Mouse (Mus musculus): ENCODE results near the gene Efcab6. TPM values are rescaled to one million over a fixed set of nuclear protein-coding genes. Genes with fewer than 3 reads are reported as not detected.

The Efcab6 gene
- polyA plus RNA-seq, 1 experiment from 2014 or later: 0.12 TPM

DNA sequence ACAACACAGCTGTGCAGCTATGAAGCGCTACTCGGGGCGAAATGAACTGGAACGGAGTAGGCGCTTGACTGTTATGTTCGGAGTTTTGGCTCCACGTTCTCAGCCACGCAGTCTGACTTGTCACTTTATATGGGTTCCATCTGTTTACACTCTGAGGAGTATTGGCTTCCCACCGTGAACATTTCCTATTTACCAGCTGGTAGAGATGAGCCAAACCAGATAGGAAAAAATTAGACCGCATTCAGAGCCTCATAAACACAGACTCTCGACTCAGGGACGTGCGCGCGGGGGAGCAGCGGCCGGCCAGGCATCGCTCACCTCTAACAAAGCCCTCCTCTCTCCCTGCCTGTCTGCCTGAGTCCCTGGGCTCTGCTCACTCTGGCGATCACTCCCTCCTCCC lies 67.1 kb downstream of the Efcab6 start:
- Histone ChIP-seq H3K4me3 (peak overlapping the region; percentile 12; the same call in 1 of the 2 replicates), H3K9me3 (replicated peaks) (no peaks in the 10 kb centered on the region), H3K27me3 (peaks cover 8% of the 10 kb centered on the region; the same call in 1 of the 2 replicates), H3K9ac (0 out of 2 replicates have a peak overlapping the region, but pooled peaks have one; percentile 8), H3K27ac (peak overlapping the region; percentile 40), H3K36me3 (no peaks in the 10 kb centered on the region), H3K4me2 (replicated peaks) (peak overlapping the region; percentile 46), H3K4me1 (peaks cover 16% of the 10 kb centered on the region)
- 5% methylated on average over 19 of the region's 19 CpGs for WGBS
- peak; percentile 64; the same call in 1 of the 2 replicates for ATAC-seq (ENCODE audit: low FRiP score)

- 24% methylated on average over 4 of the region's 4 CpGs for WGBS
- H3K4me2 ChIP-seq (replicated peaks): peak overlapping the region; percentile 46
- ATAC-seq (ENCODE audit: low FRiP score): peak; percentile 54; the same call in 1 of the 2 replicates
- H3K4me1 ChIP-seq: peaks cover 16% of the 10 kb centered on the region
- H3K27me3 ChIP-seq: peaks cover 8% of the 10 kb centered on the region; the same call in 1 of the 2 replicates
- H3K9me3 ChIP-seq (replicated peaks): no peaks in the 10 kb centered on the region
- no peak overlapping the region for H3K27ac ChIP-seq
- no peaks in the 10 kb centered on the region for H3K36me3 ChIP-seq
- H3K9ac ChIP-seq: no peak overlapping the region
- H3K4me3 ChIP-seq: no peak overlapping the region
Observed at GRCm38 (mm10) chr15:83997550-83997949, 67.6 kb downstream of the Efcab6 start.

DNA sequence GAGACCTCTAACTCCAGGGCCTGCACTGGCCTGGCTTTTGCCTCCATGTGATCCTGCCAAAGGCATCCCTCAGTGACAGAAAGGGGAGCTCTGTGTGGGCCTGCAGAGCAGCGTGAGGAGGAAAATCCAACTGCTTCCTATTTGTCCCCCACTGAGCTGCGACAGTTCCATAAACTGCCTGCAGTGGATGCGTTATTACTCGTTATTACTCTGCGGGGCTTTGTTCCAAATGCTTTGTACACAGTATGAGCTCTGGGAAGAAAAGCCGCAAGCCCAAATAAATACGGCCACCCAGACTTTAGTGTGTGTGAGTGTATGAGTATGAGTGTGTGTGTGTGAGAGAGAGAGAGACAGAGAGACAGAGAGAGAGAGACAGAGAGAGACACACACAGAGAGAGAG lies 68.3 kb downstream of the Efcab6 start:
- Histone ChIP-seq H3K27ac (peak overlapping the region; percentile 12; the same call in 1 of the 2 replicates), H3K4me2 (replicated peaks) (no peak overlapping the region), H3K27me3 (peaks cover 8% of the 10 kb centered on the region; the same call in 1 of the 2 replicates), H3K9ac (no peak overlapping the region), H3K4me3 (no peak overlapping the region), H3K4me1 (peaks cover 17% of the 10 kb centered on the region), H3K9me3 (replicated peaks) (no peaks in the 10 kb centered on the region), H3K36me3 (no peaks in the 10 kb centered on the region)
- ATAC-seq (ENCODE audit: low FRiP score): no peak
- WGBS: 58% methylated on average over 7 of the region's 7 CpGs

DNA sequence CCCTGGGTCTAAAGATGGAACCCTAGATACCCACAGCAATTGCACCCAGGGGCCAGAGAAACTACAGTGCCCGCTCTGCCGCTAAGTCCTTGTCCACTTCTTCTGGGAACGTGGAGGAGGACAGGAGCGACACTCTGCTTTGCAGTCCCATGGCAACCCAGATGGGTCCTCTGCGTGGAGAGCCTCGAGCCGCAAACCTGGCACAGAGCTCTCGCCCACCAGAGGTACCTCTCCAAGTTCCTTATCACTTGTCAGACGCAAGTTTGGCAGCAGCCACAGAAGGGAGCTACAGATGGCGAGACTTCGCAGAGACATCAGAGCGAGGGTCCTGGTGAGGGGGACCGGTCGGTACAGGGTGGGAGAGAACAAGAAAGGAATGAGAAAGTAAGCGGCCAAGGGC lies 73.0 kb downstream of the Efcab6 start:
- H3K27ac ChIP-seq: no peak overlapping the region
- 84% methylated on average over 15 of the region's 15 CpGs for WGBS
- no peak for ATAC-seq (ENCODE audit: low FRiP score)

GRCm38 (mm10) chr15:83991461-83991860 lies 73.7 kb downstream of the Efcab6 start:
- WGBS: 3% methylated on average over 3 of the region's 3 CpGs
- no peak overlapping the region for H3K9ac ChIP-seq
- H3K9me3 ChIP-seq (replicated peaks): no peaks in the 10 kb centered on the region
- H3K4me1 ChIP-seq: peaks cover 24% of the 10 kb centered on the region
- no peak overlapping the region for H3K27ac ChIP-seq
- H3K4me2 ChIP-seq (replicated peaks): no peak overlapping the region
- peaks cover 8% of the 10 kb centered on the region for H3K27me3 ChIP-seq
- H3K36me3 ChIP-seq: no peaks in the 10 kb centered on the region
- no peak for ATAC-seq (ENCODE audit: low FRiP score)
- H3K4me3 ChIP-seq: no peak overlapping the region

More for the DNA sequence above, 73.0 kb downstream of the Efcab6 start:
- Histone ChIP-seq H3K4me3 (no peak overlapping the region), H3K4me2 (replicated peaks) (no peak overlapping the region), H3K27me3 (peaks cover 8% of the 10 kb centered on the region), H3K4me1 (peaks cover 24% of the 10 kb centered on the region), H3K9ac (no peak overlapping the region), H3K36me3 (no peaks in the 10 kb centered on the region), H3K9me3 (replicated peaks) (no peaks in the 10 kb centered on the region)

DNA sequence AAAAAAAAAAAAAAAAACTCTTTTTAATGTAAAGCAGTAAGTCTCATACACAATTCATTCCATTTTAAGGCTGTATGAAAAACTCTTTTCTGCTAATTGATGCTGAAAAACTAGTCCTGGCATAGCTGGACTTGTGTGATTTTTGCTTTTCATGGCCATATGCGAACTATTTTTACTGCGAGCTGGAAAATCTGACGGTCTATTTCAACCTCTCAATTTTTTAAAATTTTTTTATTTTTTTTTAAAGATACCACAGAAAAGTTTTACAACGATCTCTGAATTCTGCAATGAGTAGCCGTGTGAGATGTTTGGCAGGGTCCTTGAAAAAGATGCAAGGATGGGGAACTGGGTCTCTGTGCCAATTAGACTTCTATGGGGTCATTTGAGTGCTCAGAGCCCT lies 75.9 kb downstream of the Efcab6 start:
- Histone ChIP-seq H3K27me3 (peaks cover 8% of the 10 kb centered on the region), H3K36me3 (no peaks in the 10 kb centered on the region), H3K27ac (no peak overlapping the region), H3K9ac (no peak overlapping the region), H3K9me3 (replicated peaks) (no peaks in the 10 kb centered on the region), H3K4me3 (no peak overlapping the region), H3K4me2 (replicated peaks) (no peak overlapping the region), H3K4me1 (peaks cover 24% of the 10 kb centered on the region)
- WGBS: 93% methylated on average over 5 of the region's 5 CpGs
- no peak for ATAC-seq (ENCODE audit: low FRiP score)

GRCm38 (mm10) chr15:83988087-83988486 lies 77.1 kb downstream of the Efcab6 start:
- no peak overlapping the region for H3K4me2 ChIP-seq (replicated peaks)
- peaks cover 24% of the 10 kb centered on the region for H3K4me1 ChIP-seq
- no peak overlapping the region for H3K4me3 ChIP-seq
- ATAC-seq (ENCODE audit: low FRiP score): no peak
- H3K9ac ChIP-seq: no peak overlapping the region
- 23% methylated on average over 7 of the region's 7 CpGs for WGBS
- no peaks in the 10 kb centered on the region for H3K36me3 ChIP-seq
- peaks cover 8% of the 10 kb centered on the region for H3K27me3 ChIP-seq
- H3K9me3 ChIP-seq (replicated peaks): no peaks in the 10 kb centered on the region
- no peak overlapping the region for H3K27ac ChIP-seq

DNA sequence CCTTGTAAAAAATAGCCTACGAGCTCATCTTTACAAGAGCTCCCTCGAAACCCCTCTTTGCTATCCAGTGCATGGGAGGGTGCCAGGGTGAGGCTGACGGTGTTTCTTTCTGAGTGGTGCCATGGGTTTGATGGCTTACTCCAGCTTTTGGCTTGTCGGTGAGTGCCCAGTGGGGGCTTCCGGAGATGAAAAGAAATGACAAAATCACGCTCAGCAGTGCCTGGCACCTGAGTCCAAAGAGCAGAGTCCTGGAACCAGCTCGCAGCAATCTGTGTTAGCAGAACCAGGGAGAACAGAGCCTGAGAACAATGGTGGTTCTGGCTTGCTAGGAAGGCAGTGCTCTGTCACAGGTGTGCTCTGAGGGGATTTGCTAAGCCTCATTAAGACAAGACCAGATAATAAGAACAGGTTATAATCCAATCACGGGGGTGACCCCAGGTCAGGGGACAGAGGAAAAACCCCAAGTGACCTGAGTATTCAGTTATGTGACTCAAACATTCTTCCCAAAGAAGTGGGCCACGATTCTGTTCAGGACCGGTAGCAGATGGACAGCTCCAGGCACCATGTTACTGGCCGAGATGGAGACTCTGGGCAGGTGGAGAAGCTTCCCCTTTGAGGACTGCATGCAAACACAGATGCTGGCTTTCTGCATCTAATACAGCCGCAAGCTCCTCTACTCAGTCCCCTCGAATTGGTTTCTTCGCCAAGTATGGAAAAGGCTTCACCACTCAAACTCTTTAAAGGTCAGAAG lies 82.8 kb downstream of the Efcab6 start:
- H3K4me2 ChIP-seq (replicated peaks): no peak overlapping the region
- no peaks in the 10 kb centered on the region for H3K36me3 ChIP-seq
- no peaks in the 10 kb centered on the region for H3K9me3 ChIP-seq (replicated peaks)
- peaks cover 4% of the 10 kb centered on the region for H3K4me1 ChIP-seq
- no peak overlapping the region for H3K4me3 ChIP-seq
- no peak overlapping the region for H3K27ac ChIP-seq
- H3K9ac ChIP-seq: no peak overlapping the region
- no peaks in the 10 kb centered on the region for H3K27me3 ChIP-seq
- no peak for ATAC-seq (ENCODE audit: low FRiP score)
- 67% methylated on average over 14 of the region's 14 CpGs for WGBS

DNA sequence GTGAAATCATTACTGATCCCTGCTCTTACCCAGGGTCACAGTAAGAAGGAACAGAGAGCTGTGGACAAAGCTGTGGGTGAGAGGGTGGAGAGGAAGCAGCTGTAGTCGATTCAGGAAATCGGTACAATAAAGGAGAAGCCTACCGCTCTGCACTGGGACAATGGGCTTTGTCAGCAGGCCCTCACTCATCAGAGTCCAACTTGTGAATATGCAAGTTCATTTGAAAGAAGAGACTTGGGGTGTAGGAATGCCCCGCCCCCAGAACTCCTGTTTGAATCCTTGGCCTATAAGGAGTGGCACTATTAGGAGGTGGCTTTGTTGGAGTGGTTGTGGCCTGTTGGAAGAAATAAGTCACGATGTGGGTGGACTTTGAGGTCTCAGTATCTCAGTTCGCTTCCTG lies 86.3 kb downstream of the Efcab6 start:
- Histone ChIP-seq H3K36me3 (no peaks in the 10 kb centered on the region), H3K27me3 (no peaks in the 10 kb centered on the region), H3K4me3 (no peak overlapping the region), H3K4me1 (peaks cover 4% of the 10 kb centered on the region; the same call in 1 of the 2 replicates), H3K9me3 (replicated peaks) (no peaks in the 10 kb centered on the region), H3K9ac (no peak overlapping the region), H3K27ac (no peak overlapping the region), H3K4me2 (replicated peaks) (no peak overlapping the region)
- ATAC-seq (ENCODE audit: low FRiP score): no peak
- WGBS: 55% methylated on average over 6 of the region's 6 CpGs

- Histone ChIP-seq H3K9ac (no peak overlapping the region), H3K4me1 (peaks cover 4% of the 10 kb centered on the region; the same call in 1 of the 2 replicates), H3K27ac (no peak overlapping the region), H3K4me2 (replicated peaks) (no peak overlapping the region), H3K27me3 (no peaks in the 10 kb centered on the region), H3K9me3 (replicated peaks) (no peaks in the 10 kb centered on the region), H3K4me3 (no peak overlapping the region), H3K36me3 (no peaks in the 10 kb centered on the region)
- WGBS: 49% methylated on average over 5 of the region's 5 CpGs
- no peak for ATAC-seq (ENCODE audit: low FRiP score)
Observed at GRCm38 (mm10) chr15:83977108-83977507, 88.1 kb downstream of the Efcab6 start.

DNA sequence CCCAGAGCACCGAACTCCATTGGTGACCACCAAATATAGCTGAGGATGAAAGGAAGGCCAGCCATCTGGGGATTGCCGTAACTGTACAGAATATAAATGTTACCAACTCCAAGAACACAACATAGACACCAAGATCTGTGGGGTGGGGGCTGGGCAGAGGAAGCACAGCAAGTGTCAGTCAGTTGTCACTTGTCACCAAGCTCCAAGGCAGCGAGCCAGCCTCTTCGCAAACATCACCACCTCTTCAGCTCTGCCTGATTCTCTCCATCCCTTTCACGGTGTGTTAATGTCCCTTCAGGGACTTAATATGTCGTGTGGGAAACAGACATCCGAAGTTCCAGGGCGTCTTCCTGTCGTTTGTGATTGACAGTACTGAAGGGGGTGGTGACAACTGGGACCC lies 93.0 kb downstream of the Efcab6 start:
- 66% methylated on average over 9 of the region's 9 CpGs for WGBS
- no peaks in the 10 kb centered on the region for H3K36me3 ChIP-seq
- no peak overlapping the region for H3K4me2 ChIP-seq (replicated peaks)
- H3K27ac ChIP-seq: no peak overlapping the region
- H3K9ac ChIP-seq: no peak overlapping the region
- peaks cover 8% of the 10 kb centered on the region; the same call in 1 of the 2 replicates for H3K4me1 ChIP-seq
- H3K4me3 ChIP-seq: no peak overlapping the region
- H3K27me3 ChIP-seq: 0 out of 2 replicates have a peak, but pooled peaks cover 9% of the 10 kb centered on the region
- no peaks in the 10 kb centered on the region for H3K9me3 ChIP-seq (replicated peaks)
- no peak for ATAC-seq (ENCODE audit: low FRiP score)

- WGBS: 50% methylated on average over 12 of the region's 12 CpGs
- ATAC-seq (ENCODE audit: low FRiP score): no peak
- H3K4me2 ChIP-seq (replicated peaks): no peak overlapping the region
- no peak overlapping the region for H3K9ac ChIP-seq
- H3K27ac ChIP-seq: no peak overlapping the region
- peaks cover 7% of the 10 kb centered on the region for H3K4me1 ChIP-seq
- H3K27me3 ChIP-seq: 0 out of 2 replicates have a peak, but pooled peaks cover 9% of the 10 kb centered on the region
- H3K9me3 ChIP-seq (replicated peaks): no peaks in the 10 kb centered on the region
- H3K4me3 ChIP-seq: no peak overlapping the region
- no peaks in the 10 kb centered on the region for H3K36me3 ChIP-seq
Observed at GRCm38 (mm10) chr15:83967802-83968201, 97.4 kb downstream of the Efcab6 start.

DNA sequence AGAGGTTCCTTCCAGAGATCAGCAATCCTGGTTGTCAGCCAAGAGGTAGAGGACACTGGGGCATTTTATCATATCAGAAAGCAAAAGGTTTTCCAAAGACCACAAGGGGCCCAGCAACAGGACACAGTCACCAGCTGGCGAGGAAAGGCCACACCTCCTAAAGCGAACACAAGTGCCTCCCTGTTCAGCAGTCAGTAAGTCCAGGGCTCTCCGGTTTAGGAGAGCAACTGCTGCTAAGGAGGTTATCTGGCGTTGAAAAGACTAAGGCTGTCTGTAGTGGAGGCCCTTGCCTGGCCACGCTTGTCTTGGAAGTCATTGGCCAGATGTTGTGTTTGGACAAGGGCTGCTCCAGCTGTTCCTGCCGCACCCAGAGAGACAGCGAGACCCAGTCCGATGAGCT lies 100.1 kb downstream of the Efcab6 start:
- no peak overlapping the region for H3K4me2 ChIP-seq (replicated peaks)
- H3K9ac ChIP-seq: no peak overlapping the region
- peaks cover 10% of the 10 kb centered on the region for H3K4me1 ChIP-seq
- WGBS: 62% methylated on average over 8 of the region's 8 CpGs
- H3K27me3 ChIP-seq: 0 out of 2 replicates have a peak, but pooled peaks cover 2% of the 10 kb centered on the region
- H3K4me3 ChIP-seq: no peak overlapping the region
- ATAC-seq (ENCODE audit: low FRiP score): no peak
- H3K36me3 ChIP-seq: no peaks in the 10 kb centered on the region
- H3K27ac ChIP-seq: no peak overlapping the region
- H3K9me3 ChIP-seq (replicated peaks): no peaks in the 10 kb centered on the region

Data from hindbrain, embryonic 12.5 days (tissue).